Mouse (Mus musculus) CD4-positive, CD25-positive, alpha-beta regulatory T cell, adult 4 months (primary cell): ENCODE data around the gene Opalin. TPM values are rescaled to one million over a fixed set of nuclear protein-coding genes. Genes with fewer than 3 reads are reported as not detected.

Experiments
- polyA plus RNA-seq, 2 experiments: library from polyadenylated mRNA; unstranded; fragments of 100-300 nt; shearing (Covaris generic); gene quantifications; one replicate each; pipeline ENCODE4 v1.2.1; 2017

Opalin gene
- polyA plus RNA-seq, 2 experiments from 2014 or later = not detected

Other genes with a start within 250 kb of the Opalin start
- gene Ccnj, start 245.8 kb downstream of the Opalin start, polyA plus RNA-seq = 1 to 10 TPM; 4.1 to 5.5 TPM
- gene Zfp518a, start 182.4 kb downstream of the Opalin start, polyA plus RNA-seq = 10 to 100 TPM; 13.0 to 15.9 TPM
- 1 to 10 TPM in 1 of 2 experiments, not detected in 1; 3.3 TPM for gene Blnk, start 82.6 kb downstream of the Opalin start, polyA plus RNA-seq
- under 1 TPM; 0.54 to 0.66 TPM for gene Dntt, start 47.8 kb downstream of the Opalin start, polyA plus RNA-seq
- gene Tll2, start 129.7 kb upstream of the Opalin start, polyA plus RNA-seq = not detected
- 10 to 100 TPM; 14.2 to 34.8 TPM for gene Tm9sf3, start 186.9 kb upstream of the Opalin start, polyA plus RNA-seq